ENCODE assay signal across 19 mouse cellular contexts in the genomic region with DNA sequence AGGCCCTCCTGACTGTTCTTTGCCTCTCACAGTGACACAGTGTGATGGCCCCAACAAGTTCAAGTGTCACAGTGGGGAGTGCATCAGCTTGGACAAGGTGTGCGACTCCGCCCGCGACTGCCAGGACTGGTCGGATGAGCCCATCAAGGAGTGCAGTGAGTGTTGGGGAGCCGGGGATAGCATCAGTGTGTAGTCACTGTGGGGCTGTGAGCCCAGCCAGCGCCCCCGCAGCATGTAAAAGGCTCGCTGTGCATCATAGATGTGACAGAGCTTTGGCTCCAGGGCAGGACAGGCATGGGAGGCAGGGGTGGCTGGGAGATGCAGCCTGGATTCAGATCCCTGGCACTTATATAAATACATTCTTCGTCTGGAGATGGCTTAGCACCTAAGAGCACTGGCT. TPM values are rescaled to one million over a fixed set of nuclear protein-coding genes. Genes with fewer than 3 reads are reported as not detected.
DNase-seq lines count a peak whose midpoint lies in the region; ATAC-seq and TF ChIP-seq lines count a peak whose summit lies in the region.
"Had no signal": no experiment of that assay in that cellular context is flagged by ENCODE, and none has a peak within 500 bp of the region (broad histone marks: within the 10 kb centered on the region; RNA-seq: fewer than 3 reads in every experiment).

No protein-coding gene starts in this region.

- 0 out of 2 replicates have a peak overlapping the region, but pooled peaks have one; percentile 34 for H3K9ac ChIP-seq in intestine, embryonic 16.5 days (ENCODE audit: low read depth, low read length)
- no peak overlapping the region for H3K9ac ChIP-seq in intestine, embryonic 15.5 days
- H3K9ac ChIP-seq in liver, embryonic 11.5 days (ENCODE audit: low read depth, low read length), result no peak overlapping the region
- H3K9ac ChIP-seq in liver, embryonic 12.5 days, result no peak overlapping the region
- H3K9ac ChIP-seq in intestine, postnatal 0 days (ENCODE audit: low read depth, low read length), result no peak overlapping the region
- H3K9ac ChIP-seq in hindbrain, postnatal 0 days (replicated peaks; ENCODE audit: low read length), result no peak overlapping the region
- H3K9ac ChIP-seq: forebrain, embryonic 13.5 days; heart, embryonic 13.5 days; hindbrain, embryonic 15.5 days; midbrain, embryonic 12.5 days had no signal

- no peak overlapping the region for H3K4me3 ChIP-seq in intestine, embryonic 16.5 days (ENCODE audit: low read length)
- no peak overlapping the region for H3K4me3 ChIP-seq in intestine, embryonic 15.5 days (replicated peaks)
- no peak overlapping the region for H3K4me3 ChIP-seq in liver, embryonic 11.5 days (ENCODE audit: low read depth, low read length)
- H3K4me3 ChIP-seq in liver, embryonic 12.5 days, result no peak overlapping the region
- H3K4me3 ChIP-seq in E14TG2a.4 (replicated peaks; ENCODE audit: low read length), result 0 out of 2 replicates have a peak overlapping the region, but pooled peaks have one; percentile 7
- H3K4me3 ChIP-seq in intestine, postnatal 0 days (ENCODE audit: low read depth, low read length), result no peak overlapping the region
- H3K4me3 ChIP-seq in hindbrain, postnatal 0 days (ENCODE audit: low read length), result no peak overlapping the region
- H3K4me3 ChIP-seq: embryonic facial prominence, embryonic 10.5 days; forebrain, embryonic 13.5 days; gastrocnemius, adult 2 months; heart, embryonic 13.5 days; hindbrain, embryonic 15.5 days; midbrain, embryonic 12.5 days had no signal

- 88% methylated on average over 10 of the region's 10 CpGs for WGBS in intestine, embryonic 16.5 days
- 86% methylated on average over 10 of the region's 10 CpGs for WGBS in intestine, embryonic 15.5 days
- WGBS in liver, embryonic 11.5 days, result 92% methylated on average over 10 of the region's 10 CpGs
- 87% methylated on average over 10 of the region's 10 CpGs for WGBS in liver, embryonic 12.5 days (ENCODE audit: insufficient replicate concordance)
- 80% methylated on average over 10 of the region's 10 CpGs for WGBS in intestine, postnatal 0 days
- 94% methylated on average over 10 of the region's 10 CpGs for WGBS in hindbrain, postnatal 0 days

- no peak for TF ChIP-seq CTCF in E14TG2a.4 (conservative IDR thresholded peaks at IDR 0.05; ENCODE audit: low read length)
- no peak for TF ChIP-seq CTCF in intestine, postnatal 0 days (IDR thresholded peaks at IDR 0.05; ENCODE audit: low read depth)
- TF ChIP-seq CTCF in hindbrain, postnatal 0 days (IDR thresholded peaks at IDR 0.05; ENCODE audit: low read depth), result no peak

- H3K4me1 ChIP-seq in intestine, embryonic 16.5 days (ENCODE audit: control insufficient read depth, insufficient read depth, low read length), result 0 out of 2 replicates have a peak, but pooled peaks cover 6% of the 10 kb centered on the region
- H3K4me1 ChIP-seq in intestine, embryonic 15.5 days (replicated peaks), result peaks cover 3% of the 10 kb centered on the region
- peaks cover 7% of the 10 kb centered on the region; the same call in 1 of the 2 replicates for H3K4me1 ChIP-seq in liver, embryonic 11.5 days (replicated peaks; ENCODE audit: control insufficient read depth, insufficient read depth, low read length)
- peaks cover 20% of the 10 kb centered on the region for H3K4me1 ChIP-seq in liver, embryonic 12.5 days
- peaks cover 64% of the 10 kb centered on the region for H3K4me1 ChIP-seq in E14TG2a.4 (replicated peaks; ENCODE audit: low read depth, low read length)
- H3K4me1 ChIP-seq in intestine, postnatal 0 days (replicated peaks; ENCODE audit: control insufficient read depth, insufficient read depth, low read length), result 0 out of 2 replicates have a peak, but pooled peaks cover 7% of the 10 kb centered on the region
- no peaks in the 10 kb centered on the region for H3K4me1 ChIP-seq in hindbrain, postnatal 0 days (ENCODE audit: insufficient read depth, low read length)
- H3K4me1 ChIP-seq: embryonic facial prominence, embryonic 10.5 days; forebrain, embryonic 13.5 days; heart, embryonic 13.5 days; hindbrain, embryonic 15.5 days; midbrain, embryonic 12.5 days had no signal

- no peaks in the 10 kb centered on the region for H3K9me3 ChIP-seq in intestine, embryonic 16.5 days (ENCODE audit: control insufficient read depth, low read length)
- H3K9me3 ChIP-seq in intestine, embryonic 15.5 days, result no peaks in the 10 kb centered on the region
- H3K9me3 ChIP-seq in liver, embryonic 11.5 days (ENCODE audit: control insufficient read depth, low read length), result no peaks in the 10 kb centered on the region
- no peaks in the 10 kb centered on the region for H3K9me3 ChIP-seq in liver, embryonic 12.5 days (replicated peaks)
- no peaks in the 10 kb centered on the region for H3K9me3 ChIP-seq in E14TG2a.4 (ENCODE audit: low read length)
- H3K9me3 ChIP-seq in intestine, postnatal 0 days (ENCODE audit: control insufficient read depth), result no peaks in the 10 kb centered on the region
- H3K9me3 ChIP-seq in hindbrain, postnatal 0 days (ENCODE audit: low read length), result no peaks in the 10 kb centered on the region
- H3K9me3 ChIP-seq: embryonic facial prominence, embryonic 10.5 days; forebrain, embryonic 13.5 days; heart, embryonic 13.5 days; hindbrain, embryonic 15.5 days; midbrain, embryonic 12.5 days had no signal

- H3K27me3 ChIP-seq in intestine, embryonic 16.5 days (replicated peaks; ENCODE audit: control insufficient read depth, insufficient read depth, low read length), result no peaks in the 10 kb centered on the region
- no peaks in the 10 kb centered on the region for H3K27me3 ChIP-seq in intestine, embryonic 15.5 days (replicated peaks)
- no peaks in the 10 kb centered on the region for H3K27me3 ChIP-seq in liver, embryonic 11.5 days (replicated peaks; ENCODE audit: control insufficient read depth, insufficient read depth, low read length)
- H3K27me3 ChIP-seq in liver, embryonic 12.5 days (replicated peaks), result no peaks in the 10 kb centered on the region
- H3K27me3 ChIP-seq in E14TG2a.4 (ENCODE audit: insufficient read depth, low read length), result no peaks in the 10 kb centered on the region
- no peaks in the 10 kb centered on the region for H3K27me3 ChIP-seq in intestine, postnatal 0 days (replicated peaks; ENCODE audit: control insufficient read depth, insufficient read depth, low read length)
- no peaks in the 10 kb centered on the region for H3K27me3 ChIP-seq in hindbrain, postnatal 0 days (ENCODE audit: insufficient read depth, low read length)
- H3K27me3 ChIP-seq: forebrain, embryonic 13.5 days; heart, embryonic 13.5 days; hindbrain, embryonic 15.5 days; midbrain, embryonic 12.5 days had no signal

- no peak overlapping the region for H3K4me2 ChIP-seq in intestine, embryonic 16.5 days (ENCODE audit: low read depth, low read length)
- no peak overlapping the region for H3K4me2 ChIP-seq in intestine, embryonic 15.5 days (replicated peaks)
- no peak overlapping the region for H3K4me2 ChIP-seq in liver, embryonic 11.5 days
- no peak overlapping the region for H3K4me2 ChIP-seq in liver, embryonic 12.5 days
- H3K4me2 ChIP-seq in intestine, postnatal 0 days (replicated peaks; ENCODE audit: low read depth), result no peak overlapping the region
- H3K4me2 ChIP-seq in hindbrain, postnatal 0 days (ENCODE audit: low read depth, low read length), result no peak overlapping the region
- H3K4me2 ChIP-seq: forebrain, embryonic 13.5 days; heart, embryonic 13.5 days; hindbrain, embryonic 15.5 days; midbrain, embryonic 12.5 days had no signal

- H3K27ac ChIP-seq in intestine, embryonic 16.5 days (ENCODE audit: low read length), result peak overlapping the region; percentile 51
- H3K27ac ChIP-seq in intestine, embryonic 15.5 days, result no peak overlapping the region
- peak overlapping the region; percentile 39; the same call in 1 of the 2 replicates for H3K27ac ChIP-seq in liver, embryonic 11.5 days (ENCODE audit: low read depth, low read length)
- no peak overlapping the region for H3K27ac ChIP-seq in liver, embryonic 12.5 days
- peak overlapping the region; percentile 62 for H3K27ac ChIP-seq in intestine, postnatal 0 days (ENCODE audit: low read depth, low read length)
- no peak overlapping the region for H3K27ac ChIP-seq in hindbrain, postnatal 0 days
- H3K27ac ChIP-seq: embryonic facial prominence, embryonic 10.5 days; forebrain, embryonic 13.5 days; gastrocnemius, adult 2 months; heart, embryonic 13.5 days; hindbrain, embryonic 15.5 days; midbrain, embryonic 12.5 days had no signal

- H3K36me3 ChIP-seq in intestine, embryonic 16.5 days (ENCODE audit: control insufficient read depth, insufficient read depth, low read length), result peaks cover 69% of the 10 kb centered on the region
- H3K36me3 ChIP-seq in intestine, embryonic 15.5 days, result peaks cover 77% of the 10 kb centered on the region
- H3K36me3 ChIP-seq in liver, embryonic 11.5 days (ENCODE audit: control insufficient read depth, insufficient read depth, low read length), result peaks cover 91% of the 10 kb centered on the region
- peaks cover 97% of the 10 kb centered on the region for H3K36me3 ChIP-seq in liver, embryonic 12.5 days
- peaks cover 99% of the 10 kb centered on the region for H3K36me3 ChIP-seq in E14TG2a.4 (ENCODE audit: insufficient read depth, low read length)
- peaks cover 88% of the 10 kb centered on the region for H3K36me3 ChIP-seq in intestine, postnatal 0 days (ENCODE audit: control insufficient read depth, insufficient read depth)
- H3K36me3 ChIP-seq in hindbrain, postnatal 0 days (ENCODE audit: insufficient read depth, low read length), result peaks cover 87% of the 10 kb centered on the region

- DNase-seq in liver, embryonic 11.5 days (ENCODE audit: low spot score), result no peak
- DNase-seq in hindbrain, postnatal 0 days (ENCODE audit: low spot score), result no peak
- DNase-seq in natural killer cell, adult 2 months (ENCODE audit: low spot score in 2 of 2), result no peak
- DNase-seq: adrenal gland, postnatal 36 days; cerebellum, postnatal 25 days; gastrocnemius, adult 2 months; heart, postnatal 36 days; retina, postnatal 1 day; thymus, postnatal 25 days had no signal

- ATAC-seq in intestine, embryonic 16.5 days, result no peak
- ATAC-seq in intestine, embryonic 15.5 days, result no peak
- ATAC-seq in liver, embryonic 11.5 days (replicated peaks; ENCODE audit: low FRiP score), result 0 out of 2 replicates have a peak, but pooled peaks have one; percentile 7
- ATAC-seq in liver, embryonic 12.5 days, result no peak
- ATAC-seq in intestine, postnatal 0 days, result no peak
- ATAC-seq in hindbrain, postnatal 0 days, result no peak
- ATAC-seq: forebrain, embryonic 13.5 days had no signal

RNA-seq across cellular contexts. Expression of gene Ldlr, which starts 13.9 kb away (rescaled TPM):
- polyA plus RNA-seq in intestine, embryonic 16.5 days (2015; fragmentation: Nextera tagmentation; extraction: Ambion mirVana), result 86.7 and 88.2 TPM in 2 replicates
- polyA plus RNA-seq in intestine, embryonic 15.5 days (2015; fragmentation: Nextera tagmentation; extraction: Ambion mirVana), result 76.7 and 81.2 TPM in 2 replicates
- 18.8 and 23.9 TPM in 2 replicates for polyA plus RNA-seq in liver, embryonic 11.5 days (2014; fragmentation: Nextera tagmentation; extraction: Ambion mirVana)
- polyA plus RNA-seq in liver, embryonic 12.5 days (2016; fragmentation: Nextera tagmentation; extraction: Ambion mirVana), result 31.1 and 32.9 TPM in 2 replicates
- polyA plus RNA-seq in intestine, postnatal 0 days (2015; fragmentation: Nextera tagmentation; extraction: Ambion mirVana), result 22.8 and 26.6 TPM in 2 replicates
- total RNA-seq in hindbrain, postnatal 0 days (2014; rRNA removed), result 20.6 and 28.4 TPM in 2 replicates
- 10.7 and 10.9 TPM in 2 replicates for polyA plus RNA-seq in hindbrain, postnatal 0 days (2015; fragmentation: Nextera tagmentation; extraction: Ambion mirVana)

RNA-seq across cellular contexts. Expression of gene Spc24, which starts 22.9 kb away (rescaled TPM):
- 85.5 and 106 TPM in 2 replicates for polyA plus RNA-seq in intestine, embryonic 16.5 days (2015; fragmentation: Nextera tagmentation; extraction: Ambion mirVana)
- 94.2 and 107 TPM in 2 replicates for polyA plus RNA-seq in intestine, embryonic 15.5 days (2015; fragmentation: Nextera tagmentation; extraction: Ambion mirVana)
- 151 and 170 TPM in 2 replicates for polyA plus RNA-seq in liver, embryonic 11.5 days (2014; fragmentation: Nextera tagmentation; extraction: Ambion mirVana)
- polyA plus RNA-seq in liver, embryonic 12.5 days (2016; fragmentation: Nextera tagmentation; extraction: Ambion mirVana), result 112 and 114 TPM in 2 replicates
- 23.5 and 32.4 TPM in 2 replicates for polyA plus RNA-seq in intestine, postnatal 0 days (2015; fragmentation: Nextera tagmentation; extraction: Ambion mirVana)
- 20.3 and 31.1 TPM in 2 replicates for total RNA-seq in hindbrain, postnatal 0 days (2014; rRNA removed)
- polyA plus RNA-seq in hindbrain, postnatal 0 days (2015; fragmentation: Nextera tagmentation; extraction: Ambion mirVana), result 26.2 and 27.1 TPM in 2 replicates

Comparison
In these comparisons a context has a peak if more than half of its experiments do, and no peak if none do; other contexts are left out.
1. H3K27ac ChIP-seq: peak in intestine, embryonic 16.5 days (single experiment), liver, embryonic 11.5 days (single experiment) and intestine, postnatal 0 days (single experiment); none in intestine, embryonic 15.5 days (single experiment), liver, embryonic 12.5 days (single experiment) and hindbrain, postnatal 0 days (single experiment).